Mouse (Mus musculus) monocyte, adult 5-6 weeks (primary cell): Measurements from ENCODE around the gene Tma7. TPM values are rescaled to one million over a fixed set of nuclear protein-coding genes. Genes with fewer than 3 reads are reported as not detected.

Experiments
- ATAC-seq: fragments of 153-309, 156-312 bp; replicated peaks from 2 replicates; pipeline ENCODE4 v1.8.0; 2017; ENCODE audit warnings: mild to moderate bottlenecking; ENCODE audit not compliant: low TSS enrichment, insufficient number of reproducible peaks, severe bottlenecking, poor library complexity, low FRiP score
- total RNA-seq: library from RNA; stranded (forward); fragments of 200-1000, 200-491, 200-594 nt; gene quantifications from 3 replicates; pipeline ENCODE4 v1.2.3, GENCODE M21; 2017

Gene Tma7
- total RNA-seq, 1 experiment from 2014 or later, result 205 TPM

- ATAC-seq, result no peak
Observed at GRCm38 (mm10) chr9:109105648-109106047, 23.3 kb upstream of the Tma7 start.

- ATAC-seq, result no peak
Observed at GRCm38 (mm10) chr9:109105011-109105410, 22.6 kb upstream of the Tma7 start.

GRCm38 (mm10) chr9:109104083-109104482 lies 21.7 kb upstream of the Tma7 start:
- no peak for ATAC-seq

GRCm38 (mm10) chr9:109103250-109103649 lies 20.9 kb upstream of the Tma7 start:
- ATAC-seq, result no peak

GRCm38 (mm10) chr9:109102541-109102940 lies 20.2 kb upstream of the Tma7 start:
- no peak for ATAC-seq

GRCm38 (mm10) chr9:109101933-109102445 lies 19.6 kb upstream of the Tma7 start:
- no peak for ATAC-seq

GRCm38 (mm10) chr9:109100307-109100928 lies 18.0 kb upstream of the Tma7 start:
- no peak for ATAC-seq

- no peak for ATAC-seq
Observed at GRCm38 (mm10) chr9:109098969-109099368, 16.6 kb upstream of the Tma7 start.

- no peak for ATAC-seq
Observed at GRCm38 (mm10) chr9:109098366-109098765, 16.0 kb upstream of the Tma7 start.

GRCm38 (mm10) chr9:109097831-109098230 lies 15.4 kb upstream of the Tma7 start:
- no peak for ATAC-seq

GRCm38 (mm10) chr9:109097291-109097690 lies 14.9 kb upstream of the Tma7 start:
- no peak for ATAC-seq

GRCm38 (mm10) chr9:109096856-109097255 lies 14.5 kb upstream of the Tma7 start:
- ATAC-seq, result no peak

- no peak for ATAC-seq
Observed at GRCm38 (mm10) chr9:109096251-109096661, 13.9 kb upstream of the Tma7 start.

GRCm38 (mm10) chr9:109095137-109095982 lies 13.0 kb upstream of the Tma7 start, which contains the start of gene Plxnb1:
Gene Plxnb1, plus strand, starts transcription at chr9:109095389.
- ATAC-seq, result no peak

GRCm38 (mm10) chr9:109094553-109095136 lies 12.3 kb upstream of the Tma7 start:
- no peak for ATAC-seq

GRCm38 (mm10) chr9:109093786-109094552 lies 11.6 kb upstream of the Tma7 start:
- no peak for ATAC-seq

GRCm38 (mm10) chr9:109092799-109093198 lies 10.4 kb upstream of the Tma7 start:
- no peak for ATAC-seq

- ATAC-seq, result no peak
Observed at GRCm38 (mm10) chr9:109091802-109092201, 9.4 kb upstream of the Tma7 start.

- ATAC-seq, result no peak
Observed at GRCm38 (mm10) chr9:109090446-109090845, 8.1 kb upstream of the Tma7 start.
